Mouse (Mus musculus) CD4-positive, CD25-positive, alpha-beta regulatory T cell, adult 4 months (primary cell): Measurements from ENCODE around the gene Dusp21. TPM values are rescaled to one million over a fixed set of nuclear protein-coding genes. Genes with fewer than 3 reads are reported as not detected.

Experiments used
- ATAC-seq: one replicate; pipeline ENCODE4 v1.8.0; 2017
- polyA plus RNA-seq, 2 experiments: library from polyadenylated mRNA; unstranded; fragments of 100-300 nt; shearing (Covaris generic); gene quantifications; one replicate each; pipeline ENCODE4 v1.2.1; 2017

Gene Dusp21
- not detected for polyA plus RNA-seq

- no peak for ATAC-seq
These were observed at the start of gene Dusp21 for GRCm38 (mm10) chrX:18145557-18145956. Gene Dusp21 (plus strand): TSS chrX:18145857.

DNA sequence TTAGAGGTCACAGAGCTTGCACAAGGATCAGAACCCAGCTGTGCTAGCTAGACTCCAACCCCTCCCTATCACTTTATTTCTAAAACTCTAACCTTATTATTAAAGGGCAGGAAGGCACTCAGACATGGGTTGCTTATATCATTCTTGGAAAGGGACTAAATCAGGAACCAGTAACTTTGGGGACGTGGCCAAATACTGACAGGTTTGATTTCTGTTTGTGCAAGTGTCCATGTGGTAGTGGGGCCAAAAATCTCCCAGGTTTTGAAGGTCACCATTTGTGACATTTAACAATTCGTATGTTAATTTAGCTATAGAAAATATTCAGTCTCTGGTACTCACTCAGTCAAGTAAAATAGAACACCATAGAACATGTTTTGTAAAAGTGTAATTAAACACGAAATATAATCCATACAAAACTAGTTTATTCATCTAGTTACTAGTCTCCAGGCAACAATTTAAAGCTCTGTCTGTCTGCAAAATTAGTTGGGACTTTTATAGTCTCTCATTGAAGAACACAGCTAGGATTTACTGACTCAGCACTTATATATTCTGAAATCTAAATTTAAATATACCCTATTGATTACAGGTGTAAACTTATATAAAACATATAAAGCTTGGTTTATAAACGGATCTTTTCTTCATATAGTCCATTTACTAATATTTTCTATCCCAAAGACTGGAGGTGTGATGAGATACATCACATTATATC is 15.2 kb downstream of the Dusp21 start:
- no peak for ATAC-seq

DNA sequence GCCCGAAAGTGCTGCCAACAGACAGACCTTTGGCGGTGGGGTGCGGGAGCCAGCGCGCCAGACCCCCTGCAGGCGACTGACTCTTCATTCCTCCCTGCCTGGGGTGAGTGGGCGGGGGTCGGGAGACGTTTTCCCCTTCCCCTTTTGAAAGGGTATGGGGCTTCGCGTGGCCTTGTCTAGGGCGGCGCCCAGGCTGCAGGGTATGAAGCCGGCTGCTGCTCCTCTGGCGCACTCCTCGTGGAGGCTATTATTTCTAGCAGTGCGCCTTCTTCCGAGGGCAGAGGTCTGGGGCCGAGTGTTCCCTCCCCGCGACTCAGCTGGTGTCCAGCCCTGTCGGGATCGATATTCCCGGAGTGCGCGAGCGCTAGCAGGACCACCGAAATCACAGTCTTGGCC is 16.1 kb downstream of the Dusp21 start:
- ATAC-seq, result peak; percentile 19

DNA sequence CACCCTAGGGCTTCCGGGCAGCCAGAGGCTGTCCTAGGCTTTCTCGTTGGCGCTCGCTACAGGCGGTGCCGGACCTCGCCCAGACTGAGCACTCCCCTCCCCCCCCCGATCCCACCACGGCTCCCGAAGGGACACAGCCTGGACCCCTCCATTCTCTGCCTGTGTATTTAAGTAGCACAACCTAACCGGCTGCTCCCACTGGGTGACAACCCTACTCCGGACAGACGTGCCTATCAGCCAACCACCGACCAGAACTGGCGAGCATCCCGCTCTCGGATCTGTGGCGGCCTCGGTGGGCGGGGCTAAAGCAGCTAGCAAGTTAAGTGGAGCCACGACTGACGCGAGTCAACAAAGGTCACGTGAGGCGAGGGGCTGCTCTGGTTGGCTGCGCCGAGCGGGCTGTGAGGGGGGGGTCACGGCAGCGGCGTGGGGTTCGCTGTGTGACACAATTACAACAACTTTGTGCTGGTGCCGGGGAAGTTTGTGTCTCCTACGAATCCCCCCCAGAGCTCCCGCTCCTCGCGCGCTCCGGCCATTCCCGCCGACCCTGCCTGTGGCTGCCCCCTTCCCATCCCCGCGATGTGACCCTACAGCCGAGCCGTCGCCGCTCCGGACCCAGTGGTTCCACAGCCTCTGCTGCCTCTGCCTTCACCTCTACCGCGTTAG is 16.7 kb downstream of the Dusp21 start, which contains the start of gene Kdm6a:
Kdm6a (plus strand) TSS at position 384 of the 666 bp plus-strand sequence.
- peak; percentile 90 for ATAC-seq

DNA sequence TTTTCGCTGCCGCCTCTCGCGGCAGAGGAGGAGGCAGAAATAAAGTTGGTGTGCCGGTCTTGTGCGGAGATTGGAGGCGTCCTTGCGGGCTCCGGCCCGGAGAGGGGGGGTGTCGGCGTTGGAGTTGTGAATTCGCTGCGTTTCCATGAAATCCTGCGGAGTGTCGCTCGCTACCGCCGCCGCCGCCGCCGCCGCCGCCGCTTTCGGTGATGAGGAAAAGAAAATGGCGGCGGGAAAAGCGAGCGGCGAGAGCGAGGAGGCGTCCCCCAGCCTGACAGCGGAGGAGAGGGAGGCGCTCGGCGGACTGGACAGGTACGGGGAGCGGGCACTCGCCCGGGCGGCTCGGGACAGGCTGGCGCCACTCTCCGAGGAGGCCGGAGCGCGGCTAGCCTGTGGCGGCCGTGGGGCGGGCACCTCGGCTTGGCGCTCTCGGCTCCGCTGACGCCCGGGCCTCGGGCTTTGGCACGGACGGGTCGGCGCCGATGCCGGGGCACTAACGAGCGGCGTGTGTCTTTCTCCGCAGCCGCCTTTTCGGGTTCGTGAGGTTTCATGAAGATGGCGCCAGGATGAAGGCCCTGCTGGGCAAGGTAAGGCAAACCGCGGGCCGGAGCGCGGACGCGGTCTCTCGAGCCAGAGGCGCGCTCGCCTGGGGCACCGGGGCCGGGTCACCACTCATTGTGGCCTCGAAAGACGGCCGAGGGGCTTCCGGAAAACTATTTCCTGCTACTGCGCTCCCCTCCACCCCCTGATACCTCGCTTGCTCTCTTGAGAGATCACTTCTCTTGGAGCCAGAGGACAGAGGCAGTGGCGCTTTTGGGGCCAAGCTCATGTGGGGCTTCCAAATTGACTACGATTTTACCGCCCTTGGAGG is 17.4 kb downstream of the Dusp21 start:
- peak; percentile 10 for ATAC-seq

DNA sequence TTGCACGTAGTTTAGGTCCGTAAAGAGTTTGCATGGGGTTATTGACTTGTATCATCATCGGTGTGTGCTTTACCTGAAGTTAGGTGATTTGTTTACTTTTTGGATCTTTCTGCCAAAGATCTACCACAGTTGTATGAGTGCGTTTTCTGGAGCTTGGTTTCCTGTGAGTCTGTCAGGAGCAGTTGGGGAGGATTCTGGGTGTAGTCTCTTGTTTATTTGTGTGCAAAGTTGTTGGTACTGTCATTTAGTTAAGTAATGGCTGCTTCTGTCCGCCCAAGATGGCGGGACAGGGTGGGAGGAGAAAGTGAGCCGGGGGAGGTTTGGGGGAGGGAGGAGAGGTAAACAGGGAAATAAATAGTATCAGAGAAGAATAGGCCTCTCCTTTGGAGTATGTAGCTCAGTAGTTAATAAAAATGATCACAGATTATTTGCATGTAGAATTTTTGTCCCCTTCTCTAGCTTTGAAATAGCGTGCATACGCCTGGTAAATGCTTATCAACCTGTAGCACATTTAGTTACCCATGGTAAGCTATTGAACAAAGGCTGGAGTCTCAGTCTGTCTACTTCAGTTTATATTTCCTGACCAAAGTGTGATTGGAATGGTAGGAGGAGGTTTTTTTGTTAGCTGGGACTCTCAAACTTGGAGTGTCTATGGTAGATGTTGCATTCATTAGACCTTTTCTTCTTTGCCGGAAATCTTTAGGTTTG is 18.4 kb downstream of the Dusp21 start:
- ATAC-seq, result peak; percentile 11

DNA sequence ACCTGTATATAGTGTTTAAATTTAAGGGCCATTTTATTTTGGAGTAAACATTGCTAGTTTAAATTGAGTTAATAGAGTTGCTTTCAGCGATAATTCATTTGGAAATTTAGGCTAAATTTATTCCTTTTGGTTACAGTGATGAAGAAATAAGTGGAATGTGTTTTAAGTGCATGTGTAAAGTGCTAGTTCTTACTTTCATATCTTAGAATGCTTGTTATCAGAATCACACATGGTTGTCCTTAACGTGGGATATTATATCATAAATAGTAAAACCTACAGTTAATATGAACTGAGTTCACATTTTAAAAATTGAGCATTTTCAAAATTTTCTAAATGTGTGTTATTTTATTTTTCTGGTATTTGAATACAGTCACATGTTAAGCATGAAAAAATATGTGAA is 19.5 kb downstream of the Dusp21 start:
- no peak for ATAC-seq

- ATAC-seq, result no peak
These were observed 21.3 kb downstream of the Dusp21 start for GRCm38 (mm10) chrX:18166961-18167360.

GRCm38 (mm10) chrX:18168940-18169339 is 23.3 kb downstream of the Dusp21 start:
- no peak for ATAC-seq

DNA sequence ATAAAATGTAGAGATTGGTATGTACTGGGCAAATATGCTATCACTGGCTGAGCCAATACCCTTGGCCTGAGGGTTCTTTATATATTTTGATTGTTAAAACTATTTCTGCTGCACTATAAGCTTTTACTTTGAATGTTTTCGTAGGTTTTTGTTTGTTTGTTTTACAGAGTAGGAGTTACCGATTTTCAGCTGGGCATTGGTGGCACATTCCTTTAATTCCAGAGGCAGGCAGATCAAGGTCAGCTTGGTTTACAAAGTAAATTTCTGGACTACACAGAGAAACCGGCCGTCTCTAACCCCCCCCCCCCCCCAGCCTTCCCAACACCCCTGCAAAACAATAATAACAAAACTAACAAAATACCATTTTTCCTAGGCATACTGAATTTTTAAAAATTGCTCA is 29.2 kb downstream of the Dusp21 start:
- no peak for ATAC-seq

GRCm38 (mm10) chrX:18177803-18178202 is 32.1 kb downstream of the Dusp21 start:
- peak; percentile 56 for ATAC-seq

DNA sequence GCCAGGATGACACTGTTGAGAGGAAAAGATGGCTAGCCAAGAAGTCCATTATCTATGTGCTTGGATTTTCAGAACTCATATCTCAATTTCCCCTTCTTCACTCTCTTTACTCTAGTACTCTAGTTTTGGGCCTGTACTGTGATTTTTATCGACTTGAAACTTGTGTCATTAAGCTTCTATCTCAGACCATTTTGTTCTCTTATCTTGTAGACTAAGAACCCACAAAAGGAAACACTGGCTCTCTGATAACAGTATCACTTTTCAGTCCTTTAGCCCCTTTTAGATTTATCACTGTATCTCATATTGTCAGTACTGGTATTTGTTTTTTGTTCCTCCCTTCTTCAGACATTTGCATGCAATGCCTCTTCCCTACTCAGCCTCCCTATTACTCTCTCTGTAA is 33.8 kb downstream of the Dusp21 start:
- peak; percentile 32 for ATAC-seq

DNA sequence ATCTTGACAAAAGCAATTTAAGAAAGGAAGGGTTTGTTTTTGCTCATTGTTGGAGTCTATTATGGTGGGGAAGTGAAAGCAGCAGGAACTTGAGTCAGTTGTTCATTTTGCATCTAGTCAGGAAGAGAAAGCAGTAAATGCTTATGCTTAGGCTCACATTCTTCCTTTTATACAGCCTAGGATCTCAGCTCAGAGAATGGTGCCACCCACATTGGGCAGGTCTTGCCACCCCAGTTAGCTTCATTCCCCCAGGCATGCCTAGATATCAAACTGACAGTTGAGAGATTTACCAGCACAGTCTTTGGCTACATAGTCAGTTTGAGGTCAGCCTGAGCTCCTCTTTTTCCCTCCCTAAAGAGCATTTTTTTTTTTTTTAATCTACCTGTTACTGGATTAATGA is 41.5 kb downstream of the Dusp21 start:
- peak; percentile 18 for ATAC-seq

GRCm38 (mm10) chrX:18188293-18188692 is 42.6 kb downstream of the Dusp21 start:
- ATAC-seq, result peak; percentile 36

Other genes starting within 250 kb of the Dusp21 start
- gene Kdm6a, start 16.7 kb downstream of the Dusp21 start, polyA plus RNA-seq, result 10 to 100 TPM; 26.8 to 29.1 TPM